Mouse (Mus musculus) retina, adult 2 months (tissue): ENCODE results near the gene Fancf.

ENCODE experiments used
- DNase-seq: peaks from one replicate; pipeline ENCODE4 v3.0.0-alpha.2; 2012; ENCODE audit warnings: low read depth, low spot score

The Fancf gene

GRCm38 (mm10) chr7:51850877-51851276, 11.2 kb downstream of the Fancf start:
- DNase-seq, result no peak

DNA sequence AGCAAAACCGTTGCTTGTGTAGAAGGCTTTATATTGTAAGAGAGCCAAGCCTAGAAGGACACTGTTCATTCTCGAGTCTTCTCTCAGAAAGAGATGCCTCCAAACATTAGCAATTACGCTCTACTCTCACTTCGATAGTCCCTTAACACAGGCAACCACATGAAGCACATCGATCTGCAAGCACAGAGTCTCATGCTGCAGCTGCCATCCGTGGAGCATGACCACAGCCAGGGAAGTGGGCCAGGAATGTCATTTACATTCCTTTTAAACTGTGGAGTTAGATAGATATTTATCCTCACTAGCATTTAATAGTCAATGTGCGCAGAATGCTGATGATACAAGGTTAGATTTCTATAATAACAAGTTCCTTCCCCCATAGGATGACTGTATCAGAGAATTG, 21.6 kb downstream of the Fancf start:
- DNase-seq, result no peak

DNA sequence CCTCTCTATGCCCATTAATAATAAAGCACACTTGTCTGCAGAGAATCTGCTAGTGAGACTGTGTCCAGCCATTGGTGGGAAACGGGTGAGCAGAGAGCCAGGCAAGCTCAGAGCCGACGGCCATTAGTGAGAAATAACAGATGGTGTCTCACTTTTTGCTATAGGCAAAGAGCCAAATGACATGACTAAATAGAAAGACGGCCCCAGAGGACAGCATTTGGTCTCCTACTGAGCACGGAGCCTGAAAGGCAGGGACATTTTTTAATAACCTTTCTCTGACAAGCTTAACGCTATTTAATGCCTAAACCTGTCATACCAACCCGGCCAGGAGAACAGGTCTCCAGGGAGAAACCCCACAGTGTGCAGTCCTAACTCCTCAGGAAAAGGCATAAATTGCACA, 30.1 kb downstream of the Fancf start:
- DNase-seq, result peak; percentile 11

- no peak for DNase-seq
These were observed 38.3 kb downstream of the Fancf start for GRCm38 (mm10) chr7:51823562-51824338.

GRCm38 (mm10) chr7:51821467-51821866, 40.6 kb downstream of the Fancf start:
- DNase-seq, result no peak

- no peak for DNase-seq
These were observed 42.2 kb downstream of the Fancf start for GRCm38 (mm10) chr7:51819891-51820290.

DNA sequence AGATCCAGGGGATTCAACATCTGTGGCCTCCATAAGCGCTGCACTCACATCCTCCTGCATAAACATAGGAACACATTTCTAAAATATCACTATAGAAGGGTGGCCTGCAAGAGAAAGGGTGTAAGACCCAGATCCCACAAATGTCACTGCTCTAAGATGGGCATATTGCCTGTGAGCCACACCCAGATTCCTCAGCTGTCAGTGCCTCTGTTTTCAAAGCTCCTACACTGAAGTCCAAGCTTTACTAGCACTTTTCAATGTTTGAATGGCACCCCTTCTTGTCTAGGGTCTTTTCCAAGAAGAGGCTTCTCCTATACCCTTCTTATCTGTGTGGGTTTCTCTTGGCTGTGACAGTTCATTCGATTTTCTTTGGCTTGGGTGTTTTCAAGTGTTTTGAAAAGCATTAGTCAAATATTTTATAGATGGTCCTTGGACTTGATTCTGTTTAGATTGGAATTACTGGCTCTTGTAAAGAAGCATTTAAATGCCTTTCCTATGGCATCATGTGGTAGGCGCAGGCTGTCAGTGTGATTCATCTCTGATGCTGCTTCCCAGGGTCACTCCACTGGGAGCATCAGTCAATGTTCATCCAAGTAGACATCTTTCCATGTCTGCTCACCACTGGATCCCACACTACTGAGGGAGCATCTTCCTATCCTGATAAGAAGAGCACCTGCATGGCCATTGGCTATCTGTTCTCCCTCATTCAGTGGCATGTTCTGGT, 43.7 kb downstream of the Fancf start:
- DNase-seq, result no peak

DNA sequence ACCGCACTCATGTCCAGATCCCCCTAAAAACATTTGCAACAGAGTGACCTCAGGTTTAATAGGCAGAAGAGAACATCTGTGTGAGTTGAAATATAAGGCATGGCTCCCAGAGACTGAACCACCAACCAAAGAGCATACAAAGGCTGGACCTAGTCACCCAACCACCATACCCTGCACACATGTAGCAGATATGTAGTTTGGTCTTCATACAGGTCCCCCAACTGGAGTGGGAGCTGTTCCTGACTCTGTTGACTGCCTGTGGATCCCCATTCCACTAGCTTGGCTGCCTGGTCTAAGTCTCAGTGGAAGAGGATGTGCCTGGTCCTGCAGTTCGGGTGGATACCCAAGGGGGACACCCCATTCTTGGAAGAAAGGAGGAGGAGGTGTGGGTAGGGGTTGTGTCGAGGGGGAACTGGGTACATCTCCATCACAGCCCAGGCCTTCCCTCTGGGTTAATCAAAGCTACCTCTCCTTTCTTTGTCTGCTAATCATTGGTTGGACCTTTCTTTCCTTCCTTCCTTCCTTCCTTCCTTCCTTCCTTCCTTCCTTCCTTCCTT, 45.7 kb downstream of the Fancf start:
- DNase-seq, result no peak

GRCm38 (mm10) chr7:51815473-51816282, 46.4 kb downstream of the Fancf start:
- no peak for DNase-seq
